Mouse (Mus musculus): ENCODE results near the gene Tmem131l.

DNA sequence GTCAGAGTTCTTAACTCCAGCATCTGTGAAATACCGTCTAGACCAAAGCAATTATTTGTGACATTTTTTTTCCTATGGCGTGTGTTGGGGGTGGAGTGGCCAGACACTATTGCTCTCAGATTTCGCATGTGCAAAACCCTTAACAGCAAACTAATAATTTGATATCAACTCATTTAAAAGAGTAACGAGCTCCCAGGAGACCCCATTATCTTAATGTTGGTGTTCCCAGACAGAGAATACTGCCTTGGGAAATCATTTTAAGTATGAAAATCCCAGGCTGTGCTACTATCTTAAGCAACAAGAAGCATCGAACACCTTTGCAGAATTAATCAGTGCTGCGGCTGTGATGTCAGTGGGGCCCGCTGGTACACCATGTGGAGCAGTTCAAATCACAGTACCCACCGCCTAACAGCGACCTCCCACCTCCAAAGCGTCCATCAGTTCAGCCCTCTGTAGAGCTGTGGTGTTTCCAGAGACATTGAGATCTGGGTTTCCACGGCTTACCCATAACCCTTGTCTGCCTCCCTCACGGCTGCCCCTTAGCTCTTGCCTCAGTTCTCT is 15.4 kb downstream of the Tmem131l start:
- TF ChIP-seq CTCF (IDR thresholded peaks at IDR 0.05; ENCODE audit: borderline replicate concordance, insufficient read depth, low read depth, low read length), result no peak
- no peak for TF ChIP-seq POLR2A (IDR thresholded peaks at IDR 0.05; ENCODE audit: borderline replicate concordance, insufficient read depth, low read length)

Measured in cerebellum, adult 2 months (tissue).